Mouse (Mus musculus) cerebellum, adult 11-12 months (tissue): ENCODE data around the gene Il12a.

Source experiments
- DNase-seq: peaks from one replicate; pipeline ENCODE4 v3.0.0; 2022

The Il12a gene

GRCm38 (mm10) chr3:68690344-68690743 lies at the start of gene Il12a:
Il12a (plus strand) TSS chr3:68690644.
- no peak for DNase-seq

- DNase-seq = no peak
Measured at GRCm38 (mm10) chr3:68642935-68643334, 47.5 kb upstream of the Il12a start.

DNA sequence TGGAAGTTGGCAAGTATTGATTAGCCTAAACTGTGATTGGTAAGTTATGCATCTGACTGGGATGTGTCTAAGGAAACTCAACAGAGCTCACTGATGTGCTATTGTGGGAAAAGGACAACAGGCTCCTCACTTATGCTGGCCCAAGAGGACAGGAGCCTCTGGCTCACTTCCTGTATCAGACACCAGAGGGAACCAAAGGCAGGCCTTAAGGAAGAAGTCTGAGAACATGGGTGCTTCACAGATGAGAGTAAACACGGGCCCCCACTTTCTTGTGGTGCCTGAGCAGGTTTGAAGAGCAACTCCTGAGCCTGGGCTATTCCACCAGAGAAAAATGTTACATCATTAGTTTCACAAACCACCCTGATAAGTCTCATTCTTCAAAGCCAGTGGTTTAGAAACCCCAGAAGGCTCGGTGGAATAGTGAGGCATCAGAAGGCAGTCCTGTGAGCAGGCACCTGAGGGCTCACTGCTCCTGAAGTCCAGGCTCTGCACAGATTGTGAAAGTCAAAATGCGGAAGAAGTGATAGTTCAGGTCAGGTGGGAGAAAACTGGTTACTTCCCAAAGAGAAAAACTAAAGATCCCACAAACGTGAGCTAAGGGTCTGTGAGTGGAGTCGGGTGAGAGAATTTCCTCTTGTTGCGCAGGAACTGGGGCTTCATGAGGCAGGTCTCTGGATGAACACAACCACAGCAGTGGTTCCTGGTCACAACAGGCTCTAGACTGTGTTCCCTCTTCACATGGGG lies 43.9 kb upstream of the Il12a start:
- DNase-seq = no peak

GRCm38 (mm10) chr3:68647282-68647681 lies 43.2 kb upstream of the Il12a start:
- DNase-seq = no peak

DNA sequence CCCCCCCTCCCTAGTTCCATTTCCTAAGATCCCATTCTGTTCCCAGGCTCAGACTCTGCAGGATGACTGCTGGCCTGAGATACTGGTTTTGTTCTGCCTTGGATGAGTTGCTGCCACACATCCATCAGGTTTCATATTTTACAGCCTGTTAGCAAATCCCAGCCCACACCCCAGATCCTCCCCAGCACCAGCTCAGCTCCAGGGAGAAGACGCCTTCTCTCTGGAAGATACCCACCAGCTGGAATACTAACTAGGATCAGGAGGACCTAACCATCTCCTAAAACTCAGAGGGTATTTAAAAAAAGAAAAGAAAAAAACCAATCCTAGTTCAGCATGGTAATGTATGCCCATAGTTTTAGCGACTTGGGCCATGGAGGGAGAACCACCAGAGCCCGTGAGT lies 40.2 kb upstream of the Il12a start:
- no peak for DNase-seq

DNA sequence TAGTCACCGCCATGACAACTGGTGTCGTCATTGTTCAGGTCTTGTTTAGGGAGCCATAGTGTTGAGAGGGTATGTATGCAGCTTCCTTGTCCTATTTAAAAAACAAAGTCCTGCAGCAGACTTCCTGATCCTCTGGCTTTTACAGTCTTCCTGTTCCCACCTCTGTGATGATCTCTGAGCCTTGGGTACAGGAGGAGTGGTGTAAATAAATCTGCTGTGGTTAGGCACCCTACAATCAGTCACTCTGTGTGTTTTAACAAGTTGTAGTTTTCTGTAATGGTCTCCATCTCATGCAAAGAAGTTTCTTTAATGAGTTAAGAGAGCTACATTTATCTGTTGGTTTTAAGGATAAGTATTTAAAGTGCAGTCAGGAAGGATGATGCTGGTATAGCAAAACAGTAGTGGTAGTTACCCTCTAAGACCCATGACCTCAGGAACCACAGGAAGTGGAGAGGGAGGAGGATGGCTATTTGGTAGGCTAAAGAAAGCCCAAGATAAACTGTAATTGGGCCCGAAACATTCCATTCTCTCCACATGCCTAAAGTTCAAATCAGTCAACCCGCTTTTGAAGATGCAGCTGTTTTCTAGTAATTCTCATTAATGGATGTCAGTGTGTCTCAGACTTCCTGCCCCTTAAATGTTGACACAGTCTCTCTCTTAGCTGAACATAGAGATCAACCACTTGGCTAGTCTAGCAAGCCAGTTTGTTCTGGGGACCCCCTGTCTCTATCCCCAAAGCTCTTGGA lies 33.7 kb upstream of the Il12a start:
- DNase-seq = no peak

DNA sequence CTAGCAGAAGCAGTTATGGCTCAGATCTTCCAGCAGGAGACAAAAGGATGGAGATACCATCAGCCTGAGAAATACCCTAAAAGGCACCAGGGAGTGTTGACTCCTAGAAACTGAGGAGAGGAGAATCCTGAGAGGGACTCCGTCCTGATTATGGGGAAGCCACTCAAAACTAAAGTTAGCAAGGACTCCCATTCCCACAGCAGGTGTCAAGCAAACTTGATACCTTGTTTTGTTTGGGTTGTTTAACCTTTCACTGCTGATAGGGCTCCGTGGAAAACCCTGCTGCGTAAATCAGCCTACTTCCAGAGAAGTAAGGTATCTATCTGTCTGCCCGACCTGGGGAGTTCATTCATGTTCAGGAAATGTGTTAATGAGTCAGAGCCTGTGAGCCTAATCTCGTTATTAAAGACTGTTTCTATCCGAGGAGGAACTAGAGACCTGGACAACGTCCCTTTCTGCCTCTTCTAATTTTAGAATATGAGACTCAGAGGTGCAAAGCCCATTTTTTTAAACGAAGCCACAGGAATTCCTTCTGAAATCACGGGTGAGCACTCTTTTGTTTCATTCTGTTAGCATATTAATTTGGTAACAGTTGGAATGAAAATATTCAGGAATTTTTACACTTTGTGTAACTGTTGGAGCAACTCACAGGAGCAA lies 32.7 kb upstream of the Il12a start:
- no peak for DNase-seq

DNA sequence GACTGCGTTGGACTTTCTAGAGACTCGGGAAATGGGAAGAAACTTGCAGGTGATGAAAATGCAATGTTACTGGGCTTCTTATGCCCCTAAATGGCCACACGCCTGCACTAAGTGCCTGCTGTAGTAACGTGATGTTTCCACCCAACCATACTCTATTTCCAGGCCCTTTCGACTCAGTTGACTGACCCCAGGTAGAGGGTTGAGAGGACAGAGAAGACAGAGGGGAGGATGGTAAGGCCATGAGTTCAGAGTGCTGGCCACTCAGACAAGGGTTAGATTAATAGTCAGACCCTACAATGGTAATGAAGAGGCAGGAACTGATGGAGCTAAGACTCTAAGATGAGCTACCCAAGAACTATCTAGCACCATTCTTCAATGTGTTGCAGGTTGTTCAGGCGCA lies 30.4 kb upstream of the Il12a start:
- DNase-seq = no peak

- no peak for DNase-seq
Measured at GRCm38 (mm10) chr3:68660538-68660937, 29.9 kb upstream of the Il12a start.

- no peak for DNase-seq
Measured at GRCm38 (mm10) chr3:68662386-68662785, 28.1 kb upstream of the Il12a start.

DNA sequence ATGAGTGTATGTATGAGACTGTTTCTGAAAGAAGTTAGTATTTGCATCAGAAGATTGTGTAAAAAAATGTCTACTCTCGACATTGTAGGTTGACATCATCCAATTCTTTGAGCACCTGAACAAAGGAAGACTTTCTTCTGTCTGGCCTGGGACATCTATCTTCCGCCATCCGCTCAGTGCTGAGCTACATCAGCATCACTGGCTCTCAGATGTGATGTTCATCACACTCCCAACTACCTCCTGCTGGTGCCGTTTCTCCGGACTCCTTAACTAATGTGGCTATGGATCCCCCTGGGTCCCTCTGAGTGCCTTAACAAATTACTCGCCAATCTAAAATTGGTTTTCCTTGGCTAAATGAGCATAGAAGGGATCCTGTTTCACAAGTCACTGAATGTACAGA lies 26.1 kb upstream of the Il12a start:
- no peak for DNase-seq

DNA sequence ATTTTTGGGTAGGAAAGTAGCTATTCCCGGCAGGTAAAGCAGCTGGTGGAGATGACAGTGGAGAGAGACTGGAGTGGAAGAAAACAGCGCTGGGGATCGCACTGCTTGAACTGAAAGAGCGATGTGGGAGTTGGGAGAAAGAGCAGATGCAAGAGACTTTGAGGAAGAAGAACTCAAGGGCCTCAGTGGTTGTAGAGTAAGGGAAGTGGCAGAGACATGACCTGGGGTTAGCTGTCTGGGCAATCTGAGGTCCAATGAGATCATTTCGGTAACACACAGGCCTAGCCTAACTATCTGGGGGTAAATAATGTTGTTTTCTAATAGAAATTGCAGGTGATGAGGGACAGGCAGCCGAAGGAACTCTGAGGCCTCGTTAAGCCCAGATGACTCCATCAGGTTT lies 24.1 kb upstream of the Il12a start:
- DNase-seq = no peak

DNA sequence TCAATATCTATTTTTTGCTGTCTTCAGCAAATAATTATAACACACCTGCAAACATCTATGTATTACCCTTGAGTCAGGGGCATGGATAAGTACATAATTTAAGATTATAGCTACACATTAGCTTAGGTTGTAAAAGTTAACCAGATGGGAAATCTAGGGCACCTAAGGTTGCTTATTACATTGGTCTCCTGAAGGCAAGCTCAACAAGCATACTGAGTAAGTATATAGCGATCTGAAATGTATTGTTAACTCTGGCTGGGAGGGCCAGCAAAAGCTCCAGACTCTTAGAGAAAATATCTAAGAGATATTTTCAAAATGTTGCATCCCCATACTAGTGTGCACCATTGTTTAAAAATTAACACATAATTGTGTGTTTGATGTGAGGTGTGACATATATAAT lies 22.6 kb upstream of the Il12a start:
- no peak for DNase-seq

DNA sequence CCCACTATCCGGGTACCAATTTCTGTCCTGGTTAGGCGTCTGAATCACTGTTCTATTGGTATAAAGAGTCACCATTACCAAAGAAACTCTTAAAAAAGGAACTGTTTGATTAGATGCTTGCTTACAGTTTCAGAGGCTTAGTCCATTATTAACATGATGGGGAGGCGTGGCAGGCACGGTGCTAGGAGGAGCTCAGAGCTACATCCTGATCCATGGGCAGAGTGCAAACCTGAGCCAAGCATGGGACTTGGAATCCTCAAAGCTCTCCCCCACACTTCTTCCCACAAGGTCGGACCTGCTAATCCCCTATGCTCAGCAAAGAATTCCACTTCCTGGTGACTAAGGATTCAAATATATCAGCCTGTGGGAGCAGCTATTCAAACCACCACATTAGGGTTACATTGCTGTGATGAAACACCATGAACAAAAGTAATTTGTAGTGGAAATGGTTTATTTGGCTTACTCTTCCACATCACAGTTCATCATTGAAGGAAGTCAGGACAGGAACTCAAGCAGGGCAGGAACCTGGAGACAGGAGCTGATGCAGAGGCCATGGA lies 20.9 kb upstream of the Il12a start:
- DNase-seq = no peak

- DNase-seq = no peak
Measured at GRCm38 (mm10) chr3:68674721-68675120, 15.7 kb upstream of the Il12a start.

GRCm38 (mm10) chr3:68675216-68675835 lies 15.1 kb upstream of the Il12a start:
- no peak for DNase-seq

DNA sequence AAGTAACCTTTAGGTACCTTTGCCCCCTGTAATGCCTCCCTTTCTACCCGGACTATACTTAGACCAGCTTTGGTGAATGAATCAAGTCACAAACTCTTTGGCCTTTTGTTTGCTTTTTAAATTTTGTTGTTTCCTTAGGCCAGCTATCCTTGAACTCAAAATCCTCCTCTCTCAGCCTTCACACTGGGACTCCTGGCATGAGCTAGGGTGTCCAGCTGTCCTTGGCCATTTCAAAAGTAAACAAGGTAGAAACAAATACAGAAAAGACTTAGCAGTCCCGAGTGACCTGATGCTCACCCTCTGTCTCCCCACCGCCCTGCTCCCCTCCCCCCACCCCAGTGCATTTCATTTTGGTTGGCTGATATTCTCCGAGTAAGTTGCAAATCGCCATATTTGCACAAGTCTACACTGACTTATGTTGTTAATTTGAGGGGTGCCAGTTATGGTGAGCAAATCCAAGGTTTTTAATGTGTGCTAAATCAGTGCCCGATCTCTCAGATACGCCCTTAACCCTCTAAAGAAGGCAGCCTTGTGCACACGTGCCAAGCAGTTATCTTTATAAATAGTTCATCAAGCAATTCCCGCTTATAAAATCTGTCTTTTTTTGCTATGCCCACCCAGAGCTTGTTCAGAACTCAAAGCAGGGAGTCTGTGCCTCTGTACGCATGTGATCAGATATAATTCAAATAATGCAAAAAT lies 14.3 kb upstream of the Il12a start:
- no peak for DNase-seq

GRCm38 (mm10) chr3:68676831-68677303 lies 13.6 kb upstream of the Il12a start:
- DNase-seq = no peak

GRCm38 (mm10) chr3:68678805-68679585 lies 11.4 kb upstream of the Il12a start:
- DNase-seq = no peak

- DNase-seq = no peak
Measured at GRCm38 (mm10) chr3:68683579-68683978, 6.9 kb upstream of the Il12a start.

- DNase-seq = no peak
Measured at GRCm38 (mm10) chr3:68684207-68684606, 6.2 kb upstream of the Il12a start.
